Mouse (Mus musculus) kidney, postnatal 36 days (tissue): ENCODE results near the gene Mest.

Experiments
- DNase-seq, 2 experiments: peaks; one replicate each; pipeline ENCODE4 v3.0.0; 2021 to 2022; ENCODE audit warnings: mixed read lengths in 2 of 2

Gene Mest

DNA sequence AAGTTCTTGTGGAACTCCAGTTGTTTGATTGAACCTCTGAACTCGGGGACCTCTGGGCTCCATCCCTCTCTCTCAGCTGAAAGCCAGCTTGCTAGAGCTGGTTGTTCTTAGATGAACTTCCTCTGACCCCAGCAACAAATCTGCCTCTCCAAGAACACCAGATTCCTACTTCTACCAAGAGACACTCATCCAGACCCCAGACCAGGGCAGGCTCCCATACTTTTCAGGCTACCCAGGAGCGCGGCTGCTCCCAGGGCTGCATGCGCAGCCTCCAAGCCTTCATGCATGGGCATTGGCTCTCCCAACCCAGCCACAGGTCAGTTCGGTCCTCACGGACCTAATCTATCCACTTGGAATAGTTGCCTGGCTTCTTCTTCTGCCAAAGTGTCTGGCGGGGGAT is at the start of gene Mest:
TSS of gene Mest (plus strand) at position 217 of the 400 bp plus-strand sequence.
- no peak for DNase-seq

DNA sequence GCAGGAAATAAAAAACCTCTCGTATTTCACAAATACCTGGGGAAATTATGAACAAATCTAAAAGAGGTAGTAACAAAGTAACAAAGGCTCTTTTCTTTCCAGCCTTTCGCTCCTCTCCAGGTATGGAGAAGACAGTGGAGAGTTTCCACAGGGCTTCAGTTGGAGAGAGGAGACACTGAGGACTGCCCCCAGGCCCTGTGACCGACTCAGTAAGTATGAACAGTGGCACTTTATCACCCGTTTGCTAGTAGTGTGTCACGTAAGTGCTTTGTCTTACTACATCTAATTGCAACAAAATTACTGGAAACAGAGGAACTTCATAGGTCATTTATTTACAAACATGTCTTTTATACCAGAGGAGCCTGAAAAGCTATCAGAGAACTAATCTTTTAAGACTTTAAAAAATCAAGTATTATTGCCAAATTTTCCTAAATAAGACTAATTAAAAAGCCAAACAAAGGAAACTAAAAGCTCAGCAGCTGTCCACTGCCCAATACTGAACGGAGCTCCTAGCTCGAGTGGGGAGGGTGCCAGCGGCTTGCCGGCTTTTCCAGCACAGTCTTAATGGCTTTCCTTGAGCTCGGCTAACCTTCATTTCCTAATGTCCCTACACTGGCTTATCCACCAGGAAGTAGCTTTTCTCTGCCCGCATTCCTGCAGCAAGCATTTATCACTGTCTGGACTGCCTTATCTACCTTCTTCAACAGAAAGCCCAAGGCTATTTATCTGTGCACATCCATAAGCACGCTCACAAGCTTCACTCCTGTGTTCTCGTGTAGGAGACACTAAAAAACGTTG is 49.4 kb upstream of the Mest start:
- DNase-seq = peak; percentile 23 to 48

DNA sequence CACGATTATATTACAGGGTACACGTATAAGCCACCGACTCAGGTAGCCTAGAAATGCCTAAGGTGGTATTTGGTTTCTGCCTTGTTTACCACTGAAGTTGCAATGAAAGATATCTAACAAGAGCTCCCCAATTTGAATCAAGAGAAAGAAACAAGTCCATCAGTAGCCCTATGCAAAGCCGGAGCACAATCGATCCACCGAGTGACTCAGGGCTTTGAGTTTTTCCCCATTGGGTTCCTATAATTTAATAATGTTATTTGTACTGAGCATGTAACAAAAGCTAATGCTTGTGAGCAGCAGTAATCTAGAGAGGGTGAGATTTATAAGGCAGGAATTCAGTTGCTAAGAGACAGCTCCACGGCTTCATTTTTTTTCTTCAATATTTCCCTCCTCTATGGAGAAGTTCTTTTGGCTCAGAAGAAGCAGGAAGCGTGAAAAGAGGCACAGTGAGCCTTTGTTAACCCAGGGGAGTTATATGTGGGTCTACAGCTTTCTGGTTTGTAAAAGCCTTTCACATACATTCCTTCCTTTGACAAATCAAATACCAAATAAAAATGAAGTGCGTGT is 48.5 kb upstream of the Mest start:
- DNase-seq = no peak

DNA sequence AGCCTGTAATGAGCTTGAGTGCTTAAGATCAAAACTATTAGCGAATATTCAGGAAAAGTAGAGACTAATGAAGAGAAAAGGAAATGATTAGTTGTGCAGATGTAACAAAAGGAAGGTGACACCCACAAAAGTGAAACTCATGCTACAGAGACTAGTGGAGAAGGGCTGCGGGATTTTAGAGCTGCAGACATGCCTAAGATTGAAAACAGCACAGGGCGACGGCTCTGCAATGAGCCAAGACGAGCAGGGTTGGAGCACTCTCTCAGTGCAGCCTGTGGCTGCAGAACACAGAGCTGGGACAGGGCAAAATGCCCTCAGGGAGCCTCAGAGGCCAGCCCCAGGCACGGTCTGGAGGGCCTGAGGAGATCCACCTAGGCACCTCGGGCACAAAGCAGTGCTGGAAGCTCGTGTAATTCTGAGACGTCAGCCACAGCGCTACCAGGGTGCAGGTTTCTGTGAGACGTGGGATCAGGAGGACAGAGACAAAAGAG is 48.0 kb upstream of the Mest start:
- peak in 1 of 2 experiments; percentile 13 for DNase-seq

DNA sequence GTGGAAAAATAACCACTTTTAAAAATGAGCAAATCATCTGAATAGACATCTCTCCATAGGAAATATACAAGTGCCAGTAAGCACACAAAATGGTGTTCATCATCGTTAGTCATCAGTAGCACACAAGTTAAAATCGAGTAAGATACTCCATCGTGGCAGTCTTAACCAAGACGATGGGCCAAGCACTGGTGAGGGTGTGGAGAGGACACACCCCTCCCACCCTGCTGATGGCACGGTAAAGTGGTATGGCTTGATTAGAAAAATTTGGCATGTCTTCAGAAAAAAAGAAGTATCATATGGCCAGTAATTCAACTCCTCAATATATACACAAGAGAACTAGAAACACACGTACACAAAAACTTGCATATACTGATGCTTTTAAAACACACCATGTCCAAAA is 46.8 kb upstream of the Mest start:
- DNase-seq = no peak

DNA sequence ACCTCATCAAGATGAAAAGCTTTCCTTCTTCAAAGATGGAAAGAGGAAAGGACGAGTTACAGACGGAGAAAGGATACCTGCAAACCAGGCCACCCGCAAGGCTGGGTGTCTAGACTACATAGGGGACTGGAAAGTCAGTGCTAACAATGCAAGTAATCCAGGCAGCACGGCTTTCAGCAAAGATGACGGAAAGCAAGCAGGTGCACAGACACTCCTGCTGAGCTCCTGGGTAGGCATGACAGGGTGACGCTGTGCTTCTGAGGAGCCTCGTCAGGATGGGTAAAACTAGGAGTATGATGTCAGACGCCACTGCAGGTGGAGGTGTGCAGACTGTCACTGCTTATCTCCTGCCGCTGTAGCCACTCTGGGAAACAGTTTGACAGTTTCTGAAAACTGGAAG is 45.8 kb upstream of the Mest start:
- no peak for DNase-seq

DNA sequence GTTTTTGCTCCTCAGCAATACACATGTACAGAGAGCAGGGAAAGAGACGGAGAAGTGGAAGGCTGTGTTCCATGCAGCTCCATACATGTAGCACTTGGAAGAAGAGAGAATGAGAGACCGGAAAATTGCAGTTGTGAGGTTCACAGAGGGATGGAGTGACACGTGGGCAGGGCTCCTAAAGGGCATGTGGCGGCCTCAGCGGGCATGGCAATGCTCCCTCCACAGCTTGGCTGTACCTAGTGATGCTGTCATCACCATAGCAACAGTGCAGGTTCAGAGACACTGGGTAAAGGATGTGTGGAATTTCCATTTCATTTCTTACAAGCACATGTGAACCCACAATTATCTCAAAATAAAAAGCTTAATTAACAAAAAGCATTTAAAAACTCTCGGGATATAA is 44.9 kb upstream of the Mest start:
- DNase-seq = no peak

DNA sequence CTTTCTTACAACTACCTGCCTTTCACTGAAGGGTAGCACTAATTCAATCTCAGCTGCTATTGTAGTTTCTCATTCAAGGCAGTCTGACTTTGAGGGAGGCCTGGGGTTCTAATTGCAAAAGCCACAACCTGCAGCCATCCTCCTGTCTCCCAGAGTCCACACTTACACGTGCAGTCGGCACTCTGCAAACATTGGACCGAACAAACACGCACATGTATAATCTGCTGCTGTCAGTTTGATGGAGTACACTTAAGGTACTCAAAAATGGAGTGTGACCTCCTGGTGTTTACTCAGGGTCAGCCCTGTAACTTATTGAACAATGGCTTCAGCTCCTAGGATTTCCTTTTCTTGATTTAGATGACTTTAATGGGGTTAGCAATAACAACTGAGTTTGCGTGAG is 43.8 kb upstream of the Mest start:
- DNase-seq = no peak

DNA sequence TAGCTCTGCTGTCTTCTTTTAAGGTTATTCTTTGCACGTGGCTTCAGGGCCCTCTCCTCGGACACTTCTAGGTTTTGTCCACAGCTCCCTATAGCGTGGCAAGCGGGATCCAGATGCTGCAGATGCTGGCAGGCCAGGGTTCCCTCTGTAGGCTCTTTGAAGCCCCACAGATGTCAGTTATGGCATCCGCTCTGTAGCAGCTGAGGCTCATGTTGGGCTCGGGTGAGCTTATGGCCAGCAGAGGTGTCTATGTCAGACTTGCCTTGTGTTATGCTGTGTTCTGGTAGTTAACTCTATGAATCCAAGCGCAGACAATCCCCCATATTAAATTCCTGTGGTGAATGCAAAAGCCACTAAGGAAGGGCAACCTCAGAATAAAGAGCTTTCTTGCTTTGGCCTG is 42.9 kb upstream of the Mest start:
- DNase-seq = no peak

DNA sequence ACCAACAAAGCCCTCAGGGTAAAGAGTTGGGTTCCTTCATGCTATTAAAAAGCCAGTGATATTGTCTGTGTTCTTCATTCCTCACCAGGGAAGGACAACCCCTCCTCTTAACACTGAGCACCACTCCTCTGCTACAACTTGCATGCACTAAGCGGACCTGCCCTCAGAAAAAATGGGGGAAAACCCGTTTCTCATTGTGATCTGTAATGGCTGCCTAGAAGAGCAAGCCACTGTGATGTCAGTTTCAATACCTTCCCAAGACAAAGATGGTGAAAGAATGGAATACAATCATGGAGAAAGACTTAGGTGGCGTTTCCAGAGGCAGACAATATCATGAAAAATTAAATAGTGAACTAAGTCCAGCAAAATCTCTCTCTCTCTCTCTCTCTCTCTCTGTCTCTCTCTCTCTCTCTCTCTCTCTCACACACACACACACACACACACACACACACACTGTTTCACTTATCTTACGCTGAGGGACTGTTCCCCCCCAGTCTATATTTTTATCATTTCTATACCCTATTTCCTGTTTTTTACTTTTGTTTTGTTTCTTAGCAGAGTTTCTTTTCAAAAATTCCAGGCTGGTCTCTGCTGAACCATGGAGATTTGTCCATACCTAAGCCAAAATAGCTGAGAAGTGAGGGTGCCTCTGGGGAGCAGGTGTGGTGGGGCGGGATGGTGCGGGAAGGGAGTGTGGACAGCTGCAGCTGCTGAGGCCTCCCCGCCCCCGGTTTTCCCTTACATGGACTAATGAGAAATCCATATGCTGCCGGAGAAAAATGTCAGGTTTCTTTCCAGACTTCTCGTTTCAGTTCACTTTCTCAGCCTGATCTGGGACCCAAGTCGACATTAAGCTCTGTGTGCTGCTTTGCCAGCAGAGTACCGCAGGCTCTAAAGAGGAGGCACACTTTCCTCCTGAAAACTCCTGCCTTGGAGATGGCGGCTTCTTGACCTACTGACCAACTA is 41.1 kb upstream of the Mest start:
- no peak for DNase-seq

DNA sequence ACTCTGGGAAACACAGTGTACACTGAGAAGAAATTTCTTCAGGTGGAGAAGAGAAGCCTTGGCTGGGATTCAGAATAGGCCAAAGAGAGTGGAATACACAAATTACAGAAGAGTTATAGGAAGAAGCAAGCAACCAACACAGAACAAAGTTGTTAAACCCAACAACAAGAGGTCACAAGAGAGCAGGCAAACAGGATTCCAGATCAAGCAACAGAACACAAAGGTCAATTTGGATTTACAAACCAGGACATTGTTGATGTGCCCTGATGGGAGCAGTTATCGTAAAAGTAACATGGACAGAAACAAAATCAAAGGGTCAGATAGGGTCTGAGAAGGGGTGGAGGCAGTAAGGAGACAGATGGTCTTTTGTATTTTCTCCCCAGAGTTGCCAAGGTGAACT is 38.8 kb upstream of the Mest start:
- no peak for DNase-seq

DNA sequence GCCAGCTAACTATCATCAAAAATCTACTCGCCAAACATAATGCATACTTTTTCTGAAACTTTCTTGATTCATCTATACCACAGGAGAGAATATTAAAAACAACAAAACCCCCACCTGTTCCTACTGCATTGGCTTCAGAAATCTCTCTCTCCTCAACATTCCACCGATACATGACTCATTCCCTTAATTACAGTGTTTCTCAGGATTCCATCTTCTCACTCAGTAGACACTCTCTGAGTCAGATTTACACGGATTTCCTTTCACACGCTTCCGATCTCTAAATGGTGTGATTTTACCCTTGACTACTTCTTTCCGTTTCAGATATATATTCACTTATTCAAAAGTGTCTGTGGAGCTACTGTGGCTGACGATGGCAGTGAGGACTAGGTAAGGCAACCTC is 36.1 kb upstream of the Mest start:
- DNase-seq = no peak

DNA sequence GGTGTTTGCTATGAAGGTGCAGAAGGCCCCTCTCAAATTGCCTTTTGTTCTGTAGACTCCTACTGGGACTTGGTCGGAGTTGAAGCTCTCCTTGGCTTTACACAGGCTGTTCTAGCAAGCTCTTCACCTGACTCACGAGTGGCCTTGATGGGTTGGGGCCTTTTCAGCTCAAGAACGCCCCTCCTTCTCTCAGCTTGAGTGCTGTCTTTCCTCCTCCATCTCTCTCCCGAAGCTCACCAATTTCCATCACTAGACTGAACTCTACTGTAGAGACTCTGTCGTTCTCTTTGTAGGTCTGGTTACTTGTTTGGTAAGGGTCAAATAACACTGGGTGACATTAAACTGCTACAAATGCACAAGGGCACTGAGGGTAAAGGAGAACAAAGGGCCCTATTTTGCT is 30.5 kb upstream of the Mest start:
- DNase-seq = no peak

DNA sequence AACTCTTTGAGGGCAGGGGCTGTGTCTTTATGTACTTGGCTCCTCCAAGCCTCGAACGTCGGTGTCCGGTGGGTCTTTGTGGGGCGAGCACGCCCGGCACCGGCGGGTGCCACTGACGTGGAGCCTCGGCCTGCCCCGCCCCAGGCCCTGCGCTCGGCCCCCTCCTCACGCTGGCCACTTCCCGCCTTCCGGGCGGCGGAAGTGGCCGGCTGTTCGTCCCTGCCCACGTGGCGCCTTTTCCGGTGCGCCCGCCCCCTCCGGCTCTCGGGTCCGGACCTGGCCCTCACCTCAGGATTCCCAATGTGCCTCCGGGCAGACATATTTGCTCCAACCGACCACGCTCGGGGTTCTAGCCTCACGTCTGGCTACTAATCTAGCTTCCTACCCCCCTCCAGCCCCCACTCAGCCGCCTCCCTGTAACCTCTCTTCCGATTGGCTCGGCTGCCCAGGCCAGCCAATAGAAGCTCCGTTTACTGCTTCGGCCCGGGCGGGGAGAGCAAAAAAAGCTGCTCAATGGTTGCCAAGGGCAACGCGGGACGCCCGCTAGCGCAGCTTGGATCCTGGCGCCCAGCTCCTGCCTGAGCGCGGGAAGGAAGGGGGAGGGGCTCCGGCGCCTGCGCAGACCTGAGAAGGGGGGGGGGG is 29.9 kb upstream of the Mest start, which contains the start of gene Cep41:
TSS of gene Cep41 (minus strand) at position 400 of the 642 bp plus-strand sequence.
- peak; percentile 95 to 96 for DNase-seq

DNA sequence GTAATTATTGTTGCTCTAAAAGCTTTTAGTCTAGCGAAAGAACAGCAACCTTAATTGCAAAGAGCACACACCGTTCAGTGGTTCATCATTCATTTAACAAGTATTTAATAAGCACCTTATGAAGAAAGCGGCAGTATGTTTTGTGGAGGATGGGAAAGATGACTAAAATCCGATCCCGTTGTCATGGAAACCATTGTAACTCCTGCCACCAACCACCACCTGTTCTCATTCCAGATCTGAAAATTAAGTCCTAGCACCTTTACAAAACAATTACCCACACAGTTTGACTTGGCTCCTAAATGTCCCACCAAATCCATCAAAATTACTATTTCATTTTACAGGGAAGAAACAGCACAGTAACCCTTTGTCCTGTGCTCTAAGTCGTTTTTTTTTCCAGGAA is 29.1 kb upstream of the Mest start:
- DNase-seq = no peak

DNA sequence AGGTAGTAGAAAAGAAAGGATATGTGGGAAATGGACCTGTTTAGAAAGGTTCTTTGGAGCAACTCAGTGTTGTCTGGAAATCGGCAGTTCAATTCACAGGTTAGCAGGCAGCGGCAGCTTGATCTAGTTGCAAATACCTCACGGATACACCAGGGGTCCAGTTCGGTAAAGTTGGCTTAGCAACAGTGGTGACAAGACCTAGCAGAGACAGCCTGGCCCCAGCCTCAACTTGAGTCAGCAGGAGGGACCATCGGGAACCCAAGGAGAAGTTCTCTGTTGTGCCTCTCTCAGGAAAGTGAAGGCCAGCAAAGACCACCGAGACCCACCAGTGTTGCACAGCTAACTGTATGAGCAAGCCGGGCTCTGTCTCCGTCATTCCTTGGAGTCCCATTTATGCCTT is 28.2 kb upstream of the Mest start:
- no peak for DNase-seq

DNA sequence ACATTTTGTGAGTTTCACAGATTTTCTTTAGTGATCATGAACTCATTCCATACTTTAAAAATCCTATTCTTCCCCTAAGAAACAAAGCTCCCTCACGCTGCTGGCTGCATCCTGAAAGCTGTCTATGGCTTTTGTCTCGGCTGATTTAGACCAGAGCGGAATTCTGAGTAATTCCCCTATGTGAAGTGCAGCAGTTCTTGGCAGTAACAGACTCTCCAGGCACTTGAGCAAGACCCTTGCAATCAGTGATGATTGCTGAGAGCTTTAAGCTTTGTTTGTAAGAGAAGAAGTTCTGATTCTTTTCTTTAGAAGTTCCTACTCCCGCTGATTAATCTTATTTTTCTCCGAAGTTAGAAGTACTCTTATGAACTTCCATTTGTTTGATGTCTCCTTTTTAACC is 25.9 kb upstream of the Mest start:
- no peak for DNase-seq

DNA sequence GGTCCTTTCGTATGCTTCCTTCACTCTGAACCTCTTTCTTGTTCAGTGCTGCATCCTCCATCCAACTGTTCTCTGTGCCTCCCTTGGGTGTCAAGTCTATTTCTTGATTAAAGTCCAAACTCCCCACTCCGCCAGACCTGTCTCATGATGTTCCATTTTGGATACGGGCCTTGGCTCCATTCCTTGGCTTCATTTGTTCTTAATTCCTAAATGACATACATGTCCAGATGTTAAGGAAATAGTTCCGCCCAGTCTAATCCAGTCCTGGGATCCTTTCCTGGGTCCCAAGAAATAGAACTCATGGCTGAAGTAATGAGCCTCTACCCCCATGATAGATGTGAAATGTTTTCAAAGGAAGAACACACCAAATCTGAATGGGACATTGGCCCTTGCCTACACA is 25.3 kb upstream of the Mest start:
- no peak for DNase-seq

DNA sequence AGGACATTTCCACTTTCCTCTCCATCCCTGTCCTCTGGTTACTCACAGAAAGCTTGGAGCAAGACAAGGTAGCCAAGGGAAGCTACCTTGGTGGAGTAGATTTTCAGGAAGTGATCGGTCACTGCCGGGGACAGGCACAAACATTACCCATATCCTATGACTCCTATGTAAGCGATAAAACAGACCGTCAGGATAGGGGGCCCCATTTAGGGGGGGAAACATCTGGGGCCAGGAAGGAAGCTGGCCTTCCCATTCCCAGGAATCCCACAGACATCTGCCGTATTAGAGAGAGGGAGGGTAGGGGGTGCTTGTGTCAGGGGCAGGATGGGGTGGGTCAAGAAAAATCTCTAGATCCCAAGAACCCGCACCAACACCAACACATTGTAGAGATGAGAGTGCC is 23.2 kb upstream of the Mest start:
- DNase-seq = no peak

DNA sequence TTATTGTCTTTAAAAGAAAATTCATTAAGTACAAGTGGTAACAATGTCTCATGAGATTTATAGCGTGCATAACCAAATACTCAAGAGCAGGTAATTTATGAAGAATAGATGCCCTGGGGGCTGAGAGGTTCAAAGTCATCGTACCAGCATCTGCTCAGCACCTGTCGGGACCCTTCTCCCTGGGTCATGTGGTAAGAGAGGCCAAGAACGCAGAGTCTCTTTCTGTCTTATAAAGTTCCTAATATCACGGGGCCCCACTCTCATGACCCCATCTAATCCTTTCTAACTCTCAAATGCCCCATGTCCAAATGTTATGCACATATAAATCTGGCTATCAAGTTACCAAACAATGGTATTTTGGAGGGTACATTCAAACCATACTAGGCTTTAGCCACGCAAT is 20.5 kb upstream of the Mest start:
- no peak for DNase-seq

DNA sequence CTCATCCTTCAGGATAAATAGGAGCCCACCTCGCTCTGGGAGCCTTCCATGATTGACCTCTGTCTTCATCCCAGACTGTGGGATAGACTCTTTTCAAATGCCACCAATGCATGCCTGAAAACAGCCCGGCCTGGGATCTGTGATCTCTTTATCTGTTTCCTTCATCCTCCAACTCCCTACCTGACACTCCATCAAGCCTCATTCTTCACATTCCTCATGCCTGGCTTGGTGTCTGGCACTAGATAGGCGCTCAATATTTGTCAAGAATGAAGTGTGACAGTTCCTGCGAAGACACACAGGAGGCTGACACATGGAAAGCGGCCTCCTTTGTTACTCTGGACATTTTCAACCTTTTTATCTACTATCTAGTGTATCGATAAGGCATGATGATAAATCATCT is 19.9 kb upstream of the Mest start:
- no peak for DNase-seq

DNA sequence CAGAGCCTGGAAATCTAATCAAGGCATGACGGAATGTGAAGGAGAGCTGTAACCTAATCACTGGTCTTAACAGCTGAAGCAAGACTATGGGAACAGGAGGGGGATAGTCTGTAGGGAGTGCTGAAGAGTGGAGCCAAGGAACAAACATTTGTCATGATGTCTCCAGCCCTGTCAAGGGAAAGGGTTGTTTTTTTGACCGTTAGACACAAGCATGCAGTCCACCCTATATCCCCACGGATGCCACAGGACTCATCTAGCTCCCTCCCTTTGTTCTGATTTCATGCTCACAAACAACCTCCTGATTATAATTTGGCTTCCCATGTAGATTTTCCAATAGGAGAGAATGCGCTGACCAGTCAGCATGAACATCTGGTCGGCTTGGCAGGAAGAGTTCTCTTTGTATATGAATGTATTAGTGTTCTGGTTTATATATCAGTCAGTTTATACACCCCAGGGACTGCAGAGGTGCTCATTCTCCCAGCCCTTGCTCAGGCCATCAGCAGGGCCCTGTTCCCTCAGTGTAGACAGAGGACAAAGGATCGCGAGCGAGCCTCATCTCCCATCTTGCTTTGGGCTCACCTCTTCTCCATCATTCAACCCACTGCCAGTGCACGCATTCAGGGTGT is 19.3 kb upstream of the Mest start:
- no peak for DNase-seq
